Mouse (Mus musculus): ENCODE measurements at regions not wholly inside any gene's neighbourhood (a gene's known extent, or its start where the extent isn't known, plus 50 kb on each side); places are given as distances from the start of the nearest gene placed in this dataset.

- TF ChIP-seq CTCF (IDR thresholded peaks at IDR 0.05; ENCODE audit: low read depth, low read length) (no peak), POLR2A (IDR thresholded peaks at IDR 0.05; ENCODE audit: insufficient read depth, low read length) (no peak), EP300 (IDR thresholded peaks at IDR 0.05; ENCODE audit: insufficient read depth, low read depth, low read length) (no peak)
Observed at GRCm38 (mm10) chr3:143710805-143711469, 494.1 kb downstream of the Lmo4 start.
